Mouse (Mus musculus): Measurements from ENCODE around the gene Casz1.

- TF ChIP-seq CTCF (IDR thresholded peaks at IDR 0.05; ENCODE audit: low read depth) (no peak), EP300 (optimal IDR thresholded peaks at IDR 0.05) (no peak)
Measured at GRCm38 (mm10) chr4:148768649-148769048, 35.6 kb upstream of the Casz1 start.
